Mouse (Mus musculus) neural tube, embryonic 13.5 days (tissue): ENCODE data around the gene Cdk7. TPM values are rescaled to one million over a fixed set of nuclear protein-coding genes. Genes with fewer than 3 reads are reported as not detected.

ENCODE experiments used
- ATAC-seq: fragments of 200-750 bp; cut with Nextera tagmentation; 2 replicates; pipeline ENCODE4 v1.8.0; 2017; ENCODE audit warnings: low read depth, mild to moderate bottlenecking, moderate TSS enrichment, moderate library complexity
- H3K27ac ChIP-seq: fragments of 300-500 bp; sonication (generic); replicated peaks from 2 replicates; pipeline ENCODE4 v1.5.1; 2015; ENCODE audit warnings: moderate library complexity, mild to moderate bottlenecking, inconsistent platforms
- H3K27me3 ChIP-seq: fragments of 300-500 bp; sonication (generic); 2 replicates; pipeline ENCODE4 v1.6.1; 2015; ENCODE audit warnings: mild to moderate bottlenecking, inconsistent platforms
- H3K36me3 ChIP-seq: fragments of 300-500 bp; sonication (generic); 2 replicates; pipeline ENCODE4 v1.6.1; 2015; ENCODE audit warnings: mild to moderate bottlenecking, inconsistent platforms
- H3K4me1 ChIP-seq: fragments of 300-500 bp; sonication (generic); replicated peaks from 2 replicates; pipeline ENCODE4 v1.6.1; 2015; ENCODE audit warnings: inconsistent platforms
- H3K4me2 ChIP-seq: fragments of 300-500 bp; sonication (generic); 2 replicates; pipeline ENCODE4 v1.6.1; 2015; ENCODE audit warnings: inconsistent platforms, mild to moderate bottlenecking, moderate library complexity
- H3K4me3 ChIP-seq: fragments of 300-500 bp; sonication (generic); 2 replicates; pipeline ENCODE4 v1.5.1; 2015; ENCODE audit warnings: mild to moderate bottlenecking, inconsistent platforms
- H3K9ac ChIP-seq: fragments of 300-500 bp; sonication (generic); 2 replicates; pipeline ENCODE4 v1.6.1; 2015; ENCODE audit warnings: moderate library complexity, mild to moderate bottlenecking, inconsistent platforms
- H3K9me3 ChIP-seq: fragments of 300-500 bp; sonication (generic); 2 replicates; pipeline ENCODE4 v1.6.1; 2016; ENCODE audit warnings: inconsistent platforms
- WGBS: fragments of 180-500 bp; shearing (Covaris S2); methylation state at CpG from one replicate; pipeline ENCODE4 v1.1.7; 2015; 5-methylcytosine and 5-hydroxymethylcytosine counted together
- polyA plus RNA-seq: library from polyadenylated mRNA; unstranded; fragments of >200 nt; fragmentation: Nextera tagmentation; extraction: Ambion mirVana; gene quantifications from 2 replicates; pipeline ENCODE4 v1.2.1, GENCODE M21; 2015

Cdk7 gene
- polyA plus RNA-seq, 1 experiment from 2014 or later: 49.0 TPM

GRCm38 (mm10) chr13:100724051-100724754 is 6.5 kb downstream of the Cdk7 start:
- no peak for ATAC-seq
- Histone ChIP-seq H3K4me3 (no peak overlapping the region), H3K4me1 (peaks cover 21% of the 10 kb centered on the region), H3K4me2 (no peak overlapping the region), H3K27me3 (no peaks in the 10 kb centered on the region), H3K36me3 (peaks cover 53% of the 10 kb centered on the region), H3K9me3 (no peaks in the 10 kb centered on the region), H3K27ac (no peak overlapping the region), H3K9ac (no peak overlapping the region)
- 75% methylated on average over 7 of the region's 7 CpGs for WGBS

- H3K4me2 ChIP-seq: no peak overlapping the region
- no peak for ATAC-seq
- H3K36me3 ChIP-seq: peaks cover 59% of the 10 kb centered on the region
- WGBS: 88% methylated on average over 5 of the region's 5 CpGs
- H3K27ac ChIP-seq: no peak overlapping the region
- no peaks in the 10 kb centered on the region for H3K27me3 ChIP-seq
- H3K9me3 ChIP-seq: no peaks in the 10 kb centered on the region
- H3K4me3 ChIP-seq: no peak overlapping the region
- H3K4me1 ChIP-seq: peaks cover 9% of the 10 kb centered on the region; the same call in 1 of the 2 replicates
- H3K9ac ChIP-seq: no peak overlapping the region
Measured at GRCm38 (mm10) chr13:100721656-100722055, 9.1 kb downstream of the Cdk7 start.

GRCm38 (mm10) chr13:100715467-100715866 is 15.3 kb downstream of the Cdk7 start:
- Histone ChIP-seq H3K9ac (no peak overlapping the region), H3K4me3 (no peak overlapping the region), H3K36me3 (peaks cover 85% of the 10 kb centered on the region), H3K4me2 (no peak overlapping the region), H3K27me3 (no peaks in the 10 kb centered on the region), H3K27ac (no peak overlapping the region), H3K9me3 (no peaks in the 10 kb centered on the region), H3K4me1 (no peaks in the 10 kb centered on the region)
- 93% methylated on average over 6 of the region's 6 CpGs for WGBS
- ATAC-seq: no peak

GRCm38 (mm10) chr13:100706206-100706605 is 24.5 kb downstream of the Cdk7 start:
- 86% methylated on average over 7 of the region's 7 CpGs for WGBS
- no peak overlapping the region for H3K4me3 ChIP-seq
- no peak overlapping the region for H3K9ac ChIP-seq
- peaks cover 94% of the 10 kb centered on the region for H3K36me3 ChIP-seq
- H3K4me1 ChIP-seq: no peaks in the 10 kb centered on the region
- no peaks in the 10 kb centered on the region for H3K9me3 ChIP-seq
- H3K27me3 ChIP-seq: no peaks in the 10 kb centered on the region
- H3K4me2 ChIP-seq: no peak overlapping the region
- no peak overlapping the region for H3K27ac ChIP-seq
- no peak for ATAC-seq

- Histone ChIP-seq H3K9ac (no peak overlapping the region), H3K4me2 (no peak overlapping the region), H3K4me1 (no peaks in the 10 kb centered on the region), H3K27me3 (no peaks in the 10 kb centered on the region), H3K27ac (no peak overlapping the region), H3K36me3 (peaks cover 94% of the 10 kb centered on the region), H3K4me3 (no peak overlapping the region), H3K9me3 (no peaks in the 10 kb centered on the region)
- WGBS: 94% methylated on average over 2 of the region's 2 CpGs
- ATAC-seq: no peak
Measured at GRCm38 (mm10) chr13:100703468-100703867, 27.3 kb downstream of the Cdk7 start.

GRCm38 (mm10) chr13:100698866-100699265 is 31.9 kb downstream of the Cdk7 start:
- no peaks in the 10 kb centered on the region for H3K4me1 ChIP-seq

GRCm38 (mm10) chr13:100697541-100697940 is 33.2 kb downstream of the Cdk7 start:
- H3K27me3 ChIP-seq: no peaks in the 10 kb centered on the region
- WGBS: 97% methylated on average over 3 of the region's 3 CpGs
- no peak overlapping the region for H3K9ac ChIP-seq
- no peak overlapping the region for H3K27ac ChIP-seq
- ATAC-seq: no peak
- H3K9me3 ChIP-seq: no peaks in the 10 kb centered on the region
- H3K36me3 ChIP-seq: peaks cover 68% of the 10 kb centered on the region
- no peaks in the 10 kb centered on the region for H3K4me1 ChIP-seq
- H3K4me3 ChIP-seq: no peak overlapping the region
- H3K4me2 ChIP-seq: no peak overlapping the region

More at GRCm38 (mm10) chr13:100698866-100699265, 31.9 kb downstream of the Cdk7 start:
- no peak overlapping the region for H3K4me3 ChIP-seq
- H3K36me3 ChIP-seq: peaks cover 81% of the 10 kb centered on the region
- H3K9me3 ChIP-seq: no peaks in the 10 kb centered on the region
- no peak overlapping the region for H3K9ac ChIP-seq
- H3K27me3 ChIP-seq: no peaks in the 10 kb centered on the region
- no peak overlapping the region for H3K4me2 ChIP-seq
- WGBS: 94% methylated on average over 10 of the region's 10 CpGs
- no peak for ATAC-seq
- H3K27ac ChIP-seq: no peak overlapping the region

GRCm38 (mm10) chr13:100687513-100687912 is 43.2 kb downstream of the Cdk7 start:
- H3K4me1 ChIP-seq: no peaks in the 10 kb centered on the region
- ATAC-seq: no peak
- H3K27ac ChIP-seq: no peak overlapping the region
- H3K9me3 ChIP-seq: no peaks in the 10 kb centered on the region
- H3K4me2 ChIP-seq: no peak overlapping the region
- H3K4me3 ChIP-seq: no peak overlapping the region
- H3K27me3 ChIP-seq: no peaks in the 10 kb centered on the region
- H3K36me3 ChIP-seq: no peaks in the 10 kb centered on the region
- WGBS: 61% methylated on average over 7 of the region's 7 CpGs
- H3K9ac ChIP-seq: no peak overlapping the region

- no peaks in the 10 kb centered on the region for H3K27me3 ChIP-seq
- no peaks in the 10 kb centered on the region for H3K9me3 ChIP-seq
- H3K27ac ChIP-seq: no peak overlapping the region
- WGBS: 65% methylated on average over 2 of the region's 2 CpGs
- H3K4me3 ChIP-seq: no peak overlapping the region
- no peaks in the 10 kb centered on the region for H3K36me3 ChIP-seq
- H3K9ac ChIP-seq: no peak overlapping the region
- ATAC-seq: no peak
- H3K4me2 ChIP-seq: no peak overlapping the region
- H3K4me1 ChIP-seq: no peaks in the 10 kb centered on the region
Measured at GRCm38 (mm10) chr13:100684355-100684754, 46.4 kb downstream of the Cdk7 start.

- WGBS: 82% methylated on average over 2 of the region's 2 CpGs
- Histone ChIP-seq H3K9me3 (no peaks in the 10 kb centered on the region), H3K36me3 (no peaks in the 10 kb centered on the region), H3K27ac (no peak overlapping the region), H3K27me3 (no peaks in the 10 kb centered on the region), H3K4me2 (no peak overlapping the region), H3K4me1 (no peaks in the 10 kb centered on the region), H3K4me3 (no peak overlapping the region), H3K9ac (no peak overlapping the region)
- ATAC-seq: no peak
Measured at GRCm38 (mm10) chr13:100682837-100683236, 47.9 kb downstream of the Cdk7 start.

GRCm38 (mm10) chr13:100681615-100682014 is 49.1 kb downstream of the Cdk7 start:
- WGBS: 85% methylated on average over 8 of the region's 8 CpGs

GRCm38 (mm10) chr13:100675936-100676635 is 54.7 kb downstream of the Cdk7 start:
- Histone ChIP-seq H3K4me3 (no peak overlapping the region), H3K4me2 (no peak overlapping the region), H3K4me1 (no peaks in the 10 kb centered on the region), H3K27me3 (peaks cover under 1% of the 10 kb centered on the region; the same call in 1 of the 2 replicates), H3K27ac (no peak overlapping the region), H3K9ac (no peak overlapping the region), H3K9me3 (no peaks in the 10 kb centered on the region), H3K36me3 (no peaks in the 10 kb centered on the region)
- no peak for ATAC-seq
- WGBS: 88% methylated on average over 15 of the region's 15 CpGs

More at GRCm38 (mm10) chr13:100681615-100682014, 49.1 kb downstream of the Cdk7 start:
- Histone ChIP-seq H3K9ac (no peak overlapping the region), H3K9me3 (no peaks in the 10 kb centered on the region), H3K4me2 (no peak overlapping the region), H3K36me3 (no peaks in the 10 kb centered on the region), H3K27me3 (no peaks in the 10 kb centered on the region), H3K4me1 (no peaks in the 10 kb centered on the region), H3K4me3 (no peak overlapping the region), H3K27ac (no peak overlapping the region)
- no peak for ATAC-seq
